Comparison of ENCODE assay signal across 26 mouse cellular contexts in the genomic region with DNA sequence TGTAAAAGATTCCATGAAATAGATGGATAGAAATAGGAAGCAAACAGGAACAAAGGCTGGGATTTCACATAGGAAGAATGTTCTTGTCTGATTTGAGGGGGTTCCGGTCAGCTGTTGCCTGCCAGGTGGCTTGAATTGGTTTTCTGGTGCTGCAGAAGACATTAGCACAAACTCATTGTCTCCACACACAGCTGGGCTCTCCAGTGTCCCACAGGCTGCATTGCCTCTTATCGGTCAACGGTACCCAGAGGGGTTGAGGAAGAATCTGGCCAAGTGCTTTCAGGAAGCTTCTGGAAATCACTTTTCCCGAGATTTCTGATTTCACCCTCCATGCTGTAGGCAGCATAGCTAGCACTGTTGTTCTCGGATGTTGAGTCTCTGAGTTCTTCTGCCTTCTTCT. TPM values are rescaled to one million over a fixed set of nuclear protein-coding genes. Genes with fewer than 3 reads are reported as not detected.
DNase-seq lines count a peak whose midpoint lies in the region; ATAC-seq and TF ChIP-seq lines count a peak whose summit lies in the region.
"Had no signal": no experiment of that assay in that cellular context is flagged by ENCODE, and none has a peak within 500 bp of the region (broad histone marks: within the 10 kb centered on the region; RNA-seq: fewer than 3 reads in every experiment).

No protein-coding gene starts in this region.

- no peak for ATAC-seq in heart, embryonic 11.5 days (replicated peaks; ENCODE audit: insufficient number of reproducible peaks, low FRiP score, low TSS enrichment)
- 0 out of 2 replicates have a peak, but pooled peaks have one; percentile 32 for ATAC-seq in heart, embryonic 16.5 days (replicated peaks; ENCODE audit: extremely low read depth, insufficient read depth, low FRiP score)
- ATAC-seq in monocyte, adult 5-6 weeks (replicated peaks; ENCODE audit: insufficient number of reproducible peaks, low FRiP score, low TSS enrichment, poor library complexity, severe bottlenecking) = no peak
- ATAC-seq in forebrain, embryonic 11.5 days (replicated peaks; ENCODE audit: low FRiP score) = no peak
- ATAC-seq: activated CD4-positive, CD25-positive, alpha-beta regulatory T cell, adult 4 months; forebrain, embryonic 13.5 days; forebrain, postnatal 0 days; Patski had no signal

- TF ChIP-seq EP300 in heart, adult 2 months (IDR thresholded peaks at IDR 0.05; ENCODE audit: insufficient read depth, low read depth, low read length) = peak; percentile 88

- H3K79me2 ChIP-seq in heart, adult 2 months (replicated peaks; ENCODE audit: control insufficient read depth, insufficient read depth, low read length) = 0 out of 2 replicates have a peak, but pooled peaks cover 1% of the 10 kb centered on the region

- no peak overlapping the region for H3K9ac ChIP-seq in heart, adult 2 months (ENCODE audit: low read depth, low read length)
- H3K9ac ChIP-seq in heart, embryonic 11.5 days (ENCODE audit: low read depth, low read length) = no peak overlapping the region
- H3K9ac ChIP-seq in heart, embryonic 16.5 days (ENCODE audit: low read length) = no peak overlapping the region
- H3K9ac ChIP-seq in forebrain, embryonic 11.5 days (ENCODE audit: low read length) = no peak overlapping the region
- H3K9ac ChIP-seq: embryonic facial prominence, embryonic 13.5 days; forebrain, embryonic 13.5 days; forebrain, postnatal 0 days; hindbrain, embryonic 14.5 days; intestine, embryonic 15.5 days; kidney, embryonic 15.5 days had no signal

- H3K4me2 ChIP-seq in heart, embryonic 11.5 days = no peak overlapping the region
- no peak overlapping the region for H3K4me2 ChIP-seq in heart, embryonic 16.5 days (ENCODE audit: low read depth, low read length)
- no peak overlapping the region for H3K4me2 ChIP-seq in forebrain, embryonic 11.5 days (ENCODE audit: low read depth, low read length, severe bottlenecking)
- H3K4me2 ChIP-seq: embryonic facial prominence, embryonic 13.5 days; forebrain, embryonic 13.5 days; hindbrain, embryonic 14.5 days; intestine, embryonic 15.5 days; kidney, embryonic 15.5 days had no signal

- WGBS in heart, adult 2 months = 27% methylated on average over 5 of the region's 5 CpGs
- 61% methylated on average over 5 of the region's 5 CpGs for WGBS in heart, embryonic 11.5 days (ENCODE audit: insufficient replicate concordance)
- WGBS in heart, embryonic 16.5 days = 52% methylated on average over 5 of the region's 5 CpGs
- WGBS in forebrain, embryonic 11.5 days = 84% methylated on average over 5 of the region's 5 CpGs

- peak; percentile 43; the same call in 1 of the 2 replicates for TF ChIP-seq POLR2A in heart, adult 2 months (IDR thresholded peaks at IDR 0.05; ENCODE audit: insufficient read depth, low read depth, low read length)

- TF ChIP-seq CTCF in heart, adult 2 months (IDR thresholded peaks at IDR 0.05) = no peak

- intact Hi-C loops in heart, adult 2 months (cut with DNase I) = loop anchor here (2.0 kb wide), 2 partner anchors 18 to 20 kb away; a partner anchor contains a TSS
- intact Hi-C loops in heart, postnatal 25 days (cut with DNase I) = no loop called here

- peak overlapping the region; percentile 52 for H3K27ac ChIP-seq in heart, adult 2 months
- no peak overlapping the region for H3K27ac ChIP-seq in heart, embryonic 11.5 days (ENCODE audit: low read depth, low read length)
- H3K27ac ChIP-seq in heart, embryonic 16.5 days (ENCODE audit: low read length) = peak overlapping the region; percentile 3; the same call in 1 of the 2 replicates
- H3K27ac ChIP-seq in forebrain, embryonic 11.5 days (ENCODE audit: low read depth, low read length) = no peak overlapping the region
- H3K27ac ChIP-seq: embryonic facial prominence, embryonic 13.5 days; forebrain, embryonic 13.5 days; gastrocnemius, adult 2 months; hindbrain, embryonic 10.5 days; hindbrain, embryonic 14.5 days; intestine, embryonic 15.5 days; kidney, embryonic 15.5 days had no signal

- no peaks in the 10 kb centered on the region; the same call in 1 of the 2 replicates for H3K36me3 ChIP-seq in heart, adult 2 months (ENCODE audit: control insufficient read depth, insufficient read depth, low read length)
- H3K36me3 ChIP-seq in heart, embryonic 11.5 days (ENCODE audit: control insufficient read depth, insufficient read depth, low read length) = no peaks in the 10 kb centered on the region
- H3K36me3 ChIP-seq in heart, embryonic 16.5 days (ENCODE audit: control insufficient read depth, insufficient read depth) = no peaks in the 10 kb centered on the region
- no peaks in the 10 kb centered on the region for H3K36me3 ChIP-seq in forebrain, embryonic 11.5 days (ENCODE audit: control insufficient read depth, insufficient read depth, low read length)
- H3K36me3 ChIP-seq: embryonic facial prominence, embryonic 13.5 days; hindbrain, embryonic 10.5 days; intestine, embryonic 15.5 days; kidney, embryonic 15.5 days had no signal

- H3K4me3 ChIP-seq in heart, adult 2 months = no peak overlapping the region
- H3K4me3 ChIP-seq in heart, embryonic 11.5 days (ENCODE audit: low read depth, low read length) = no peak overlapping the region
- H3K4me3 ChIP-seq in heart, embryonic 16.5 days (ENCODE audit: low read length) = no peak overlapping the region
- H3K4me3 ChIP-seq in forebrain, embryonic 11.5 days (ENCODE audit: low read depth, low read length) = no peak overlapping the region
- H3K4me3 ChIP-seq: embryonic facial prominence, embryonic 13.5 days; forebrain, embryonic 13.5 days; gastrocnemius, adult 2 months; hindbrain, embryonic 10.5 days; intestine, embryonic 15.5 days; kidney, embryonic 15.5 days had no signal

- peaks cover 5% of the 10 kb centered on the region for H3K4me1 ChIP-seq in heart, adult 2 months (ENCODE audit: control insufficient read depth, insufficient read depth, low read length)
- H3K4me1 ChIP-seq in heart, embryonic 11.5 days (ENCODE audit: control insufficient read depth, insufficient read depth, low read length) = 0 out of 2 replicates have a peak, but pooled peaks cover 6% of the 10 kb centered on the region
- peaks cover 4% of the 10 kb centered on the region; the same call in 1 of the 2 replicates for H3K4me1 ChIP-seq in heart, embryonic 16.5 days (ENCODE audit: control insufficient read depth, insufficient read depth, low read length)
- H3K4me1 ChIP-seq in forebrain, embryonic 11.5 days (replicated peaks; ENCODE audit: control insufficient read depth, insufficient read depth, low read length) = no peaks in the 10 kb centered on the region
- H3K4me1 ChIP-seq: embryonic facial prominence, embryonic 13.5 days; forebrain, embryonic 13.5 days; hindbrain, embryonic 10.5 days; intestine, embryonic 15.5 days; kidney, embryonic 15.5 days had no signal

- 0 out of 2 replicates have a peak, but pooled peaks cover 2% of the 10 kb centered on the region for H3K27me3 ChIP-seq in heart, adult 2 months (ENCODE audit: control insufficient read depth, insufficient read depth, low read length)
- H3K27me3 ChIP-seq in heart, embryonic 11.5 days (ENCODE audit: control insufficient read depth, insufficient read depth, low read length) = no peaks in the 10 kb centered on the region
- no peaks in the 10 kb centered on the region for H3K27me3 ChIP-seq in heart, embryonic 16.5 days (ENCODE audit: control insufficient read depth, insufficient read depth, low read length)
- no peaks in the 10 kb centered on the region for H3K27me3 ChIP-seq in forebrain, embryonic 11.5 days (ENCODE audit: control insufficient read depth, insufficient read depth, low read length)
- H3K27me3 ChIP-seq: CH12.LX; embryonic facial prominence, embryonic 13.5 days; forebrain, embryonic 13.5 days; intestine, embryonic 15.5 days; kidney, embryonic 15.5 days had no signal

- H3K9me3 ChIP-seq in heart, embryonic 11.5 days (replicated peaks; ENCODE audit: control insufficient read depth, low read length) = no peaks in the 10 kb centered on the region
- H3K9me3 ChIP-seq in heart, embryonic 16.5 days (replicated peaks; ENCODE audit: control insufficient read depth, low read length) = no peaks in the 10 kb centered on the region
- no peaks in the 10 kb centered on the region for H3K9me3 ChIP-seq in forebrain, embryonic 11.5 days (ENCODE audit: control insufficient read depth, low read length)
- H3K9me3 ChIP-seq: embryonic facial prominence, embryonic 13.5 days; forebrain, embryonic 13.5 days; hindbrain, embryonic 10.5 days; intestine, embryonic 15.5 days; kidney, embryonic 15.5 days had no signal

- DNase-seq in heart, adult 2 months = peak in 1 of 2 experiments; percentile 50
- DNase-seq in heart, postnatal 25 days (ENCODE audit: low spot score) = peak; percentile 41
- DNase-seq in adrenal gland, adult 8-10 months = no peak
- DNase-seq in forebrain, embryonic 11.5 days (ENCODE audit: low spot score) = no peak
- DNase-seq: adrenal gland, postnatal 25 days; cerebellum, adult 2 months; cerebellum, postnatal 14 days; forebrain, postnatal 0 days; gastrocnemius, adult 2 months; gastrocnemius, postnatal 25 days; kidney, adult 18-20 months had no signal

RNA-seq across cellular contexts. Expression of a gene that starts 17.9 kb away (rescaled TPM):
- total RNA-seq in heart, adult 2 months (2021) = 10 to 100 TPM; 14.3 to 15.6 TPM
- 13.3 and 24.5 TPM in 2 replicates for polyA plus RNA-seq in heart, adult 2 months (2012; rRNA removed)
- 2.7 and 3.2 TPM in 2 replicates for polyA plus RNA-seq in heart, embryonic 11.5 days (2014; fragmentation: Nextera tagmentation; extraction: Ambion mirVana)
- 6.4 and 8.6 TPM in 2 replicates for polyA plus RNA-seq in heart, embryonic 16.5 days (2015; fragmentation: Nextera tagmentation; extraction: Ambion mirVana)
- 10 to 100 TPM; 20.7 to 21.3 TPM for total RNA-seq in heart, postnatal 25 days (2021)
- 10 to 100 TPM in 3 of 4 experiments, 1 to 10 TPM in 1; 8.2 to 16.4 (median 14.6) TPM for total RNA-seq in adrenal gland, adult 8-10 months (2022)
- 2.7 to 5.5 TPM (median 3.5 TPM) in 3 replicates for total RNA-seq in monocyte, adult 5-6 weeks (2017)
- polyA plus RNA-seq in forebrain, embryonic 11.5 days (2014; fragmentation: Nextera tagmentation; extraction: Ambion mirVana) = 3.3 and 3.6 TPM in 2 replicates
- total RNA-seq: granulocyte monocyte progenitor cell, adult 5-6 weeks had no signal

RNA-seq across cellular contexts. Expression of a gene that starts 27.6 kb away (rescaled TPM):
- not detected for total RNA-seq in heart, adult 2 months (2021)
- not detected in 2 replicates for polyA plus RNA-seq in heart, adult 2 months (2012; rRNA removed)
- not detected in 2 replicates for polyA plus RNA-seq in heart, embryonic 11.5 days (2014; fragmentation: Nextera tagmentation; extraction: Ambion mirVana)
- polyA plus RNA-seq in heart, embryonic 16.5 days (2015; fragmentation: Nextera tagmentation; extraction: Ambion mirVana) = not detected in 2 replicates
- not detected for total RNA-seq in heart, postnatal 25 days (2021)
- not detected for total RNA-seq in adrenal gland, adult 8-10 months (2022)
- total RNA-seq in monocyte, adult 5-6 weeks (2017) = not detected in 3 replicates
- not detected in 2 replicates for polyA plus RNA-seq in forebrain, embryonic 11.5 days (2014; fragmentation: Nextera tagmentation; extraction: Ambion mirVana)
- total RNA-seq: adrenal gland, adult 18-20 months; adrenal gland, postnatal 25 days; CH12.LX; forebrain, postnatal 0 days; gastrocnemius, adult 2 months; gastrocnemius, postnatal 25 days; granulocyte monocyte progenitor cell, adult 5-6 weeks had no signal
- polyA plus RNA-seq: activated CD4-positive, CD25-positive, alpha-beta regulatory T cell, adult 4 months; cerebellum, adult 2 months; cortical plate, adult 2 months; embryonic facial prominence, embryonic 13.5 days; forebrain, embryonic 13.5 days; forebrain, postnatal 0 days; hindbrain, embryonic 10.5 days; hindbrain, embryonic 14.5 days; intestine, embryonic 15.5 days; kidney, embryonic 15.5 days; Patski had no signal

RNA-seq across cellular contexts. Expression of a gene that starts 53.7 kb away (rescaled TPM):
- total RNA-seq in heart, adult 2 months (2021) = 10 to 100 TPM; 20.3 to 21.3 TPM
- 25.7 and 38.8 TPM in 2 replicates for polyA plus RNA-seq in heart, adult 2 months (2012; rRNA removed)
- 41.7 and 47.0 TPM in 2 replicates for polyA plus RNA-seq in heart, embryonic 11.5 days (2014; fragmentation: Nextera tagmentation; extraction: Ambion mirVana)
- polyA plus RNA-seq in heart, embryonic 16.5 days (2015; fragmentation: Nextera tagmentation; extraction: Ambion mirVana) = 36.4 and 38.1 TPM in 2 replicates
- total RNA-seq in heart, postnatal 25 days (2021) = 10 to 100 TPM; 22.9 to 23.9 TPM
- total RNA-seq in adrenal gland, adult 8-10 months (2022) = 10 to 100 TPM; 29.7 to 53.5 (median 41.0) TPM
- total RNA-seq in monocyte, adult 5-6 weeks (2017) = 129 to 150 TPM (median 134 TPM) in 3 replicates
- polyA plus RNA-seq in forebrain, embryonic 11.5 days (2014; fragmentation: Nextera tagmentation; extraction: Ambion mirVana) = 73.2 and 73.4 TPM in 2 replicates

RNA-seq across cellular contexts. Expression of a gene that starts 53.7 kb away (rescaled TPM):
- under 1 TPM; 0.14 to 0.21 TPM for total RNA-seq in heart, adult 2 months (2021)
- 0.20 and 0.27 TPM in 2 replicates for polyA plus RNA-seq in heart, adult 2 months (2012; rRNA removed)
- 36.5 and 37.5 TPM in 2 replicates for polyA plus RNA-seq in heart, embryonic 11.5 days (2014; fragmentation: Nextera tagmentation; extraction: Ambion mirVana)
- polyA plus RNA-seq in heart, embryonic 16.5 days (2015; fragmentation: Nextera tagmentation; extraction: Ambion mirVana) = 25.1 and 27.3 TPM in 2 replicates
- total RNA-seq in heart, postnatal 25 days (2021) = under 1 TPM; 0.17 to 0.39 TPM
- total RNA-seq in adrenal gland, adult 8-10 months (2022) = 1 to 10 TPM in 3 of 4 experiments, under 1 TPM in 1; 0.87 to 1.6 (median 1.2) TPM
- 1.4 to 3.0 TPM (median 2.7 TPM) in 3 replicates for total RNA-seq in monocyte, adult 5-6 weeks (2017)
- polyA plus RNA-seq in forebrain, embryonic 11.5 days (2014; fragmentation: Nextera tagmentation; extraction: Ambion mirVana) = 59.9 and 60.0 TPM in 2 replicates

Comparison
In these comparisons a context has a peak if more than half of its experiments do, and no peak if none do; other contexts are left out.
1. H3K27ac ChIP-seq: peak in heart, adult 2 months (single experiment) and heart, embryonic 16.5 days (single experiment); none in heart, embryonic 11.5 days (single experiment) and forebrain, embryonic 11.5 days (single experiment).